Mouse (Mus musculus) testis, adult 2 months (tissue): Measurements from ENCODE around the gene Rgs3. TPM values are rescaled to one million over a fixed set of nuclear protein-coding genes. Genes with fewer than 3 reads are reported as not detected.

Experiments used
- H3K27ac ChIP-seq: fragments of 200-500 bp; 2 replicates; pipeline ENCODE4 v1.5.1; 2012; ENCODE audit warnings: low read depth, low read length; ENCODE audit not compliant: control insufficient read depth, insufficient read depth
- H3K27me3 ChIP-seq: fragments of 200-500 bp; 2 replicates; pipeline ENCODE4 v1.6.1; 2012; ENCODE audit warnings: mild to moderate bottlenecking, low read length, moderate library complexity; ENCODE audit not compliant: control insufficient read depth, insufficient read depth
- H3K36me3 ChIP-seq: fragments of 200-500 bp; 2 replicates; pipeline ENCODE4 v1.6.1; 2012; ENCODE audit warnings: mild to moderate bottlenecking, low read length; ENCODE audit not compliant: control insufficient read depth, insufficient read depth
- H3K4me1 ChIP-seq: fragments of 200-500 bp; 2 replicates; pipeline ENCODE4 v1.6.1; 2012; ENCODE audit warnings: low read length; ENCODE audit not compliant: control insufficient read depth, insufficient read depth
- H3K4me3 ChIP-seq: fragments of 200-500 bp; 2 replicates; pipeline ENCODE4 v1.5.1; 2012; ENCODE audit warnings: low read depth, mild to moderate bottlenecking, low read length, moderate library complexity, mixed read lengths; ENCODE audit not compliant: control insufficient read depth
- CTCF ChIP-seq: fragments of 200-500 bp; IDR thresholded peaks from 2 replicates; pipeline ENCODE4 v1.5.1; 2012; ENCODE audit warnings: low read depth, mild to moderate bottlenecking, inconsistent platforms, low read length, moderate library complexity; ENCODE audit not compliant: control insufficient read depth, insufficient read depth, insufficient replicate concordance
- POLR2A ChIP-seq: fragments of 200-500 bp; IDR thresholded peaks from 2 replicates; pipeline ENCODE4 v1.6.1; 2012; ENCODE audit warnings: low read depth, mild to moderate bottlenecking, inconsistent platforms, low read length, moderate library complexity; ENCODE audit not compliant: control insufficient read depth
- polyA plus RNA-seq: library from polyadenylated mRNA; depleted of rRNA; stranded (reverse); fragments of >200 nt; gene quantifications from 2 replicates; pipeline ENCODE4 v1.2.3, GENCODE M21; 2012

Rgs3 gene
- polyA plus RNA-seq, 1 experiment = 65.5 TPM

- TF ChIP-seq POLR2A = no peak
- no peak for TF ChIP-seq CTCF
- Histone ChIP-seq H3K27me3 (no peaks in the 10 kb centered on the region), H3K36me3 (no peaks in the 10 kb centered on the region), H3K4me3 (no peak overlapping the region), H3K27ac (no peak overlapping the region), H3K4me1 (no peaks in the 10 kb centered on the region)
These were observed 151.5 kb downstream of the Rgs3 start for GRCm38 (mm10) chr4:62711159-62711558.

GRCm38 (mm10) chr4:62711582-62711981 lies 151.9 kb downstream of the Rgs3 start:
- H3K27ac ChIP-seq = no peak overlapping the region
- no peak overlapping the region for H3K4me3 ChIP-seq
- no peaks in the 10 kb centered on the region for H3K27me3 ChIP-seq
- TF ChIP-seq CTCF (no peak), POLR2A (no peak)
- H3K36me3 ChIP-seq = no peaks in the 10 kb centered on the region
- no peaks in the 10 kb centered on the region for H3K4me1 ChIP-seq

DNA sequence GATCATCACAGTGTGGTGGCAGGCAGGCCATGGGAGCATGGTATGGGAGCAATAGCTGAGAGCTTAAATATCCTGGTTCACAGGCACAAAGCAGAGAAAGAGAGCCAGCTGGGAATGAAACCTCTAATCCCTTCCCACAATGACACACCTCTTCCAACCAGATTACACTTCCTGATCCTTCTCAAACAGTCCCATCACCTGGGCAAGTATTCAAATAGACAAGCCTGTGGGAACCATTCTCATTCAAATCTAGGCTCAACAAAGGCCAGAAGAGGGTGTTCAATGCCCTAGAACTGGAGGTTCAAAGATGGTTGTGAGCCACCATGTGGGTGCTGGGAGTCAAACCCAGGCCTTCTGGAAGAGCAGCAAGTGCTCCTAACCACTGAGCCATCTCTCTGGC lies 161.2 kb downstream of the Rgs3 start:
- Histone ChIP-seq H3K27ac (no peak overlapping the region), H3K36me3 (no peaks in the 10 kb centered on the region), H3K4me1 (peaks cover 2% of the 10 kb centered on the region), H3K27me3 (no peaks in the 10 kb centered on the region), H3K4me3 (no peak overlapping the region)
- TF ChIP-seq CTCF = no peak
- no peak for TF ChIP-seq POLR2A

DNA sequence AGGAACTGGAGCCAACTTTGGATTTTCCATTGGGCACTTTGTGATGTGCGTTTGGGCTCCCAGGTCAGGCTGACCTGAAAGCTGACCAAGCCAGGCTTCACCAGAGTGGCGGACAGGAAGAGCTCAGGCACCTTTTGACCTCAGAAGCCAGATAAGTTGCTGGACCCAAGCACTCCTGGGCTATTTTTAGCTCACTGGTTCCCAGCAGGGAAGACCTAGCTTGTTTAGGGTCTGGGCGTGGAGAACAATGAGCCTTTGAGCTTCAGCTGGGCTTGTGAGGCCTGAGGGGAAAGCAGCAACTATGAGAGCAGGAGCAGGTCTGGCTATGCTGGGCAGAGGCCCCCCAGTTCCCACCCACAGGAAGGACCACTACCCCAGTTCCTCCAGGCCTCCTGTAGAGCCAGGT lies 162.4 kb downstream of the Rgs3 start:
- H3K4me3 ChIP-seq = no peak overlapping the region
- TF ChIP-seq POLR2A (no peak), CTCF (no peak)
- no peaks in the 10 kb centered on the region for H3K36me3 ChIP-seq
- H3K4me1 ChIP-seq = peaks cover 2% of the 10 kb centered on the region
- no peak overlapping the region for H3K27ac ChIP-seq
- H3K27me3 ChIP-seq = no peaks in the 10 kb centered on the region

GRCm38 (mm10) chr4:62723795-62724194 lies 164.1 kb downstream of the Rgs3 start:
- no peak overlapping the region for H3K27ac ChIP-seq
- H3K36me3 ChIP-seq = no peaks in the 10 kb centered on the region
- TF ChIP-seq CTCF = no peak
- TF ChIP-seq POLR2A = no peak
- H3K4me1 ChIP-seq = peaks cover 12% of the 10 kb centered on the region
- no peak overlapping the region for H3K4me3 ChIP-seq
- no peaks in the 10 kb centered on the region for H3K27me3 ChIP-seq

DNA sequence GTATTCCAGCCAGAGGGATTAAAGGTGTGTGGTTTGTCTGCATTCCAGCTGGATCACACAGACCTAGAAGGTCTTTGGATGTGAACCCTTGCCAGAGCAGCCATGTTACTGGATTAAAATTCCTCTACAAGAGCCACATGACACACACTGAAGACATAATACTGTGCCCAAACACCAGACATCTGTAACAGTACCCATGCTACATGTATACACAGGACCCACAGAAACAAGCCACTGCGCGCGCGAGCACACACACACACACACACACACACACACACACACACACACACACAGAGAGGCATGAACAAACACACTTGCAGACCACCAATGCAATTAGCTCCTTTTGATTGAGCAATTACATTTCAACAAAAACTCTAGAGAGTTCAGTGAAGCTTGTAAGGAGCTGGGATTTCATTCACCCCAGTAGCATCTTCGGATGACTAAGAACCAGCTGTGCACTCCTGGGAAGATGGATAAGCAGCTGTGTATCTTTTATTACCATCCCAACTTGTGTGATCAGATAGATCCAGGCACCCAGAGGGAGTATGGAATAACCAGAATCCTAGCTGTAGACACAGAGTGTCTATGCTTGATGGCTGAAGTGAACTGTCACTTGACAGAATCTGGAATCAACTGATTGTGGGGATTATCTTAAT lies 166.8 kb downstream of the Rgs3 start:
- peaks cover 12% of the 10 kb centered on the region for H3K4me1 ChIP-seq
- no peak overlapping the region for H3K4me3 ChIP-seq
- no peaks in the 10 kb centered on the region for H3K36me3 ChIP-seq
- no peak for TF ChIP-seq POLR2A
- no peak overlapping the region for H3K27ac ChIP-seq
- H3K27me3 ChIP-seq = no peaks in the 10 kb centered on the region

GRCm38 (mm10) chr4:62727541-62728303 lies 168.1 kb downstream of the Rgs3 start:
- peak; percentile 82 for TF ChIP-seq CTCF
- no peak for TF ChIP-seq POLR2A
- Histone ChIP-seq H3K36me3 (no peaks in the 10 kb centered on the region), H3K4me3 (peak overlapping the region; percentile 51), H3K27ac (no peak overlapping the region), H3K4me1 (peaks cover 13% of the 10 kb centered on the region), H3K27me3 (no peaks in the 10 kb centered on the region)

- no peak for TF ChIP-seq POLR2A
- TF ChIP-seq CTCF = no peak
- no peaks in the 10 kb centered on the region for H3K27me3 ChIP-seq
- H3K36me3 ChIP-seq = no peaks in the 10 kb centered on the region
- no peak overlapping the region for H3K4me3 ChIP-seq
- peaks cover 11% of the 10 kb centered on the region for H3K4me1 ChIP-seq
- no peak overlapping the region for H3K27ac ChIP-seq
These were observed 168.8 kb downstream of the Rgs3 start for GRCm38 (mm10) chr4:62728471-62728870.
